Mouse (Mus musculus) liver, embryonic 16.5 days (tissue): ENCODE results near the gene Eci2. TPM values are rescaled to one million over a fixed set of nuclear protein-coding genes. Genes with fewer than 3 reads are reported as not detected.

Experiments used
- ATAC-seq: fragments of 200-750 bp; cut with Nextera tagmentation; 2 replicates; pipeline ENCODE4 v1.8.0; 2017; ENCODE audit warnings: low read depth, mild to moderate bottlenecking, moderate number of reproducible peaks, moderate library complexity
- H3K27ac ChIP-seq: fragments of 300-500 bp; sonication (generic); 2 replicates; pipeline ENCODE4 v1.5.1; 2014; ENCODE audit warnings: mild to moderate bottlenecking, low read length
- H3K27me3 ChIP-seq: fragments of 300-500 bp; sonication (generic); 2 replicates; pipeline ENCODE4 v1.6.1; 2014; ENCODE audit warnings: low read depth, low read length, mixed read lengths; ENCODE audit not compliant: control insufficient read depth, insufficient read depth
- H3K36me3 ChIP-seq: fragments of 300-500 bp; sonication (generic); 2 replicates; pipeline ENCODE4 v1.6.1; 2014; ENCODE audit warnings: mild to moderate bottlenecking; ENCODE audit not compliant: control insufficient read depth, insufficient read depth
- H3K4me1 ChIP-seq: fragments of 300-500 bp; sonication (generic); 2 replicates; pipeline ENCODE4 v1.6.1; 2014; ENCODE audit warnings: low read depth, low read length, mixed read lengths; ENCODE audit not compliant: control insufficient read depth
- H3K4me2 ChIP-seq: fragments of 300-500 bp; sonication (generic); 2 replicates; pipeline ENCODE4 v1.6.1; 2014; ENCODE audit warnings: low read depth, low read length, mixed read lengths
- H3K4me3 ChIP-seq: fragments of 300-500 bp; sonication (generic); 2 replicates; pipeline ENCODE4 v1.5.1; 2014; ENCODE audit warnings: low read depth, mild to moderate bottlenecking, low read length
- H3K9ac ChIP-seq: fragments of 300-500 bp; sonication (generic); 2 replicates; pipeline ENCODE4 v1.6.1; 2014; ENCODE audit warnings: low read depth, low read length
- H3K9me3 ChIP-seq: fragments of 300-500 bp; sonication (generic); replicated peaks from 2 replicates; pipeline ENCODE4 v1.6.1; 2016; ENCODE audit warnings: low read length; ENCODE audit not compliant: control insufficient read depth
- WGBS: fragments of 180-500 bp; shearing (Covaris S2); extraction: QIAGEN DNeasy Blood & Tissue Kit; methylation state at CpG from one replicate; pipeline ENCODE4 v1.1.7; 2014; ENCODE audit not compliant: insufficient replicate concordance; 5-methylcytosine and 5-hydroxymethylcytosine counted together
- polyA plus RNA-seq: library from polyadenylated mRNA; unstranded; fragments of >200 nt; fragmentation: Nextera tagmentation; extraction: Ambion mirVana; gene quantifications from 2 replicates; pipeline ENCODE4 v1.2.1, GENCODE M21; 2015

The Eci2 gene
- polyA plus RNA-seq: 46.4 and 48.7 TPM in 2 replicates

DNA sequence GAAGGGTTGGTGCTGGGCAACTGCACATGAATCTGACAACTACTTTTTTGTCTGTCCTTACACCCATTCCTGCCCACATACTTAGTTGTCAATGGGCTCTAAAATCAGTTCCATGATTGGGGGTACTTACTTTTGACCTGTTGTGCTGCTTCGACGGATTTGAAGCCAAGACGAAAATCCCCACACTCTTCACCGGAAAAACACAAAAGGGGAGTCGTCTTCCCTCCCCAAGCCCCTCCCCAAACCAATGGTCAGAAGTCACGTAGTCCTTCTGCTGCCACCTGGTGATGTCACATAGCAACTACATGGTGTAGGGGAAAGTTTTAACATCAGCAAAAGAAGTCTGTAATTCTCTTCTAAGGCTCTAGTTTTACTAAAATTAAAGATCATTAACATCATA lies at the start of gene Eci2:
Gene Eci2 (minus strand): TSS at position 218 of the 400 bp plus-strand sequence.
- Histone ChIP-seq H3K4me3 (no peak within 1 kb of the TSS; the same call in 1 of the 2 replicates), H3K27ac (no peak within 1 kb of the TSS)
- no peak for ATAC-seq

DNA sequence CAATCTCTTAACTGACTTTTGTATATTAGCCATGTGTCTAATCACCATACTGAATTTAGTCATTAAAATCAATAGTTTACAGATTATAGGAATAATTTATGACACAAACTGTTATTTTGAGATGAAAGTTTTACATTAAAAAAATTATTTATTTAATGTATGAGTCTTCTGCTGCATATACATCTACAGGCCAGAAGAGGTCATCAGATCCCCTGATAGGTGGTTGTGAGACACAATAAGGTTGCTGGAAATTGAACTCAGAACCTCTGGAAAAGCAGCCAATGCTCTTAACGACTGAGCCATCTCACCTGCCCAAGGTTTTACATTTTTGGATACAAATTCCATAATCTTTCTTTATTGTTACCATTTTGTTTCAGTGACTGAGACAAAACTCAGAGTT lies 48.0 kb upstream of the Eci2 start:
- Histone ChIP-seq H3K9ac (no peak overlapping the region), H3K9me3 (no peaks in the 10 kb centered on the region), H3K4me3 (no peak overlapping the region), H3K36me3 (no peaks in the 10 kb centered on the region), H3K4me1 (no peaks in the 10 kb centered on the region), H3K27ac (no peak overlapping the region), H3K4me2 (no peak overlapping the region), H3K27me3 (no peaks in the 10 kb centered on the region)
- WGBS: 35% methylated on average over 1 of the region's 1 CpGs
- no peak for ATAC-seq

More for the DNA sequence above, at the start of gene Eci2:
- Histone ChIP-seq H3K4me1 (no peaks in the 10 kb centered on the region), H3K4me2 (peak within 1 kb of the TSS; percentile 21; the same call in 1 of the 2 replicates), H3K36me3 (no peaks in the 10 kb centered on the region), H3K9ac (no peak within 1 kb of the TSS), H3K27me3 (no peaks in the 10 kb centered on the region), H3K9me3 (no peaks in the 10 kb centered on the region)
- 3% methylated on average over 6 of the region's 6 CpGs for WGBS

DNA sequence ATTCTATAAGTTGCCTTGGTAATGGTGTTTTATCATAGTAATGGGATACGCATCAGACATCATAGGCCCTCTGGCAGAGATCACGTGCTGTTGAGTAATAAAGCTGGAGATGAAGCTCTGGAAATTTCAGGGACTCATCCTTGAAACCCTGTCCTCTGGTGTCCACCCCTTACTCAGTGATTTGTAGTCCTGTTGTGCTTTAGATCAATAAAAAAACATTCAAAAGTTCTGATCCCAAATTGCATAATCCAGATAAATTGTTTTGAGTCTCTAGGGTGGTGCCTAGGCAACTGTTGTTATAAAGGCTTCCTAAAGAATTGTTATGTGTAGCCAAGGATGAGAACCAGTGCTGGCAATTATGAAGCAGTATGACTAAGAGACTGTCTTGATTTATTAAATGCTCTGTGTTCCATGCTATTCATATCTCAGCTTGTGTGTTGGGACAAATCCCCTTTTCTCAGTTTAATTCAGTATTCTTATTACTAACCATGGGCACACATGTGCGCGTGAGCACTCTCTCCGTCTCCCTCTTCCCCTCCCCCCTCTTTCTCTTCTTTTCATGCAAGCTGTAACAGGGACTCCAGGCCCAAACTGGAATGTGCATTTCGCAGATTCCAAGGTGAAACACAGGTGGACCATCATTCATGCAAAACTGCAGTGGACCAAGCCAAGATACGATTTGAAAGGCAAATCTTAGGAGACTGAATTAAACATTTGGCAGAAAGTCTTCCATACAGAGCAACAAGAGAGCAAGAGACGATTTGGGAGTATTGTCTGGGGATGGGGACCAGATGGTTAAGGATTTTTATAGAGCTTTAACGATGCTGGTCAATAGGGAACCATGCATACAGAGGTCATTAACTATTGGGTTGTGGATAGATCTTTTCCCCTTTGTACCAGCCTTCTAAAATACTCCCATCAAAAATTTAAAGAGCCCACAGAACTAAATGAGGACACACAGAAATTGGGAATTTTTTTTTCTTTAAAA lies 43.9 kb upstream of the Eci2 start:
- Histone ChIP-seq H3K36me3 (no peaks in the 10 kb centered on the region), H3K27ac (no peak overlapping the region), H3K4me3 (no peak overlapping the region), H3K9me3 (no peaks in the 10 kb centered on the region), H3K9ac (no peak overlapping the region), H3K4me2 (no peak overlapping the region), H3K4me1 (no peaks in the 10 kb centered on the region), H3K27me3 (no peaks in the 10 kb centered on the region)
- no peak for ATAC-seq
- WGBS: 69% methylated on average over 9 of the region's 9 CpGs

DNA sequence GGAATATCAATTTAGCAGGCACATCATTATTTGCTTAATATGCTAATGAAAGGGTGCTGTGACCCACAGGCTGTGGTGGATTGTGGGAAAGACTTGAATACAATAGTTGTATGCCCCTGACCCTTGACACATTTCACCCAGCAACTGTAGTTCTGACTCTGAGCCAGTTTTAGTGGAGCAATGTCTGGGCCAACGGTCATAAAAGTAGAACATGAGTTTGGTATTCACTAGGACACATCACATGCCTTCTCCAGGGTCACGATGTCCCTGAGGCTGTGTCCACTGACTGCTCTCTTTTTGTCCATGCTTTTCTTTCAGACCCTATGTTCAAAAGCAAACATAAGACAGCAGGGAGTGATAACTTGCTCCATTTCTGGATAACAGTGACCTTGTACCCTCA lies 40.2 kb upstream of the Eci2 start:
- Histone ChIP-seq H3K9ac (no peak overlapping the region), H3K4me3 (no peak overlapping the region), H3K4me1 (no peaks in the 10 kb centered on the region), H3K9me3 (no peaks in the 10 kb centered on the region), H3K36me3 (no peaks in the 10 kb centered on the region), H3K4me2 (no peak overlapping the region), H3K27ac (no peak overlapping the region), H3K27me3 (no peaks in the 10 kb centered on the region)
- WGBS: 54% methylated on average over 2 of the region's 2 CpGs
- no peak; the same call in 1 of the 2 replicates for ATAC-seq

DNA sequence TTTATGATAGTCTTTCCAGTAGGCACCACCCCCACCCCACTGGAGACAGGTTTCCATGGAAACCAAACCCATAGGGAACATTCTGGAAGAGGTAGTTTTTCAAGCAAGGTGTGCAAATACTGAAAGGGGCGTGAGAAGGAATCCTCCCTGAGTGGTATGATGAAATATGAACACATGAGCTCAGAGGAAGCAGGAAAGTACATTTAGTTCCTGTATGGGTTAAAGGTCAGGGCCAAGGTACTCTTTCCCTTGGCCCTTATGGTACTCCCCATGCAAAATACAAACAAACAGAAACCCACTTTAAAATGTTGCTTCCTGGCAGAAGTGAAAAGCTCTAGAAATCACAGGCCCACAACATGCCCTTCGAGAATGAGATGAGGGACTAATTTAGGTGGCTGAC lies 39.1 kb upstream of the Eci2 start:
- H3K9ac ChIP-seq: no peak overlapping the region
- no peaks in the 10 kb centered on the region for H3K4me1 ChIP-seq
- no peaks in the 10 kb centered on the region for H3K27me3 ChIP-seq
- 38% methylated on average over 2 of the region's 2 CpGs for WGBS
- H3K4me3 ChIP-seq: no peak overlapping the region
- H3K4me2 ChIP-seq: no peak overlapping the region
- H3K27ac ChIP-seq: no peak overlapping the region
- H3K36me3 ChIP-seq: no peaks in the 10 kb centered on the region
- ATAC-seq: no peak
- no peaks in the 10 kb centered on the region for H3K9me3 ChIP-seq

DNA sequence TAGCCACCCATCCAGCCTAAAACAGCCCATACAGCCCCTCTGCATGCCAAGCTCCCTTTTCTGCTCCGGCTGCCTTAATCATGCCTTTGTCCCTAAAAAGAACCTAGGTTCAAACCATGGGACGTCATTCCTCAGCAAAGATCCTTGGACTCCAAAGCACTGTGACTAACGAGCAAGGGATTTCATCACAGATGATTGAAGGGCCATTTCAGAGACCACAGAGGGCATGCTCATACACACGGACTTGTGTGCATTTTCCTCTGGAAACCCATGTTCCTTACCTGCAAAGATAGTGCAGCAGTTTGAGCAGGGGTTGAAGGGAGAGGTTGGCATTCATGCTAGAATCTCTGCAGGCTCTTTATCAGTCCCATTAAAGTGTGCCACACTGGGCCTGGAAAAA lies 37.5 kb upstream of the Eci2 start:
- no peaks in the 10 kb centered on the region for H3K27me3 ChIP-seq
- 53% methylated on average over 4 of the region's 4 CpGs for WGBS
- H3K4me1 ChIP-seq: no peaks in the 10 kb centered on the region
- ATAC-seq: no peak
- no peaks in the 10 kb centered on the region for H3K36me3 ChIP-seq
- no peak overlapping the region for H3K27ac ChIP-seq
- no peak overlapping the region for H3K4me3 ChIP-seq
- no peaks in the 10 kb centered on the region for H3K9me3 ChIP-seq
- H3K4me2 ChIP-seq: no peak overlapping the region
- no peak overlapping the region for H3K9ac ChIP-seq

DNA sequence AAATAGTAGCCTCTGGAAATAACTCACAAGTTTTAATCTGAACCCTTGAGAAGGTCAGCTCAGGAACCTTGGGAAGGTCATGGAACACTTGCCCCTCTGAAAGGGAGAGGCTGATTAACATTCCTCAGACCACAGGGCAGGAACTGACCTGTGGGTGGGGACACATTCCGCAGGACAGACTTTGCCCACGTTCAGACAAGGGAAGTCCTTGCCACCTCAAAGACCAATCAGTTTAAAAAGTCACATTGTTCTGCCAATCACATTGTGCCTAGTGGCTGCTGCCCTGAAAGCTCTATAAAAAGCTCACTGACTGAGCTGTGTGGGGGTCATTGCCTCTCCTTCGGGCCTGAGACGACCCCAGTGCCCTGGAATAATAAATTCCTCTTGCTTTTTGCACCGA lies 31.2 kb upstream of the Eci2 start:
- Histone ChIP-seq H3K9ac (no peak overlapping the region), H3K27ac (no peak overlapping the region), H3K4me3 (no peak overlapping the region), H3K4me2 (no peak overlapping the region), H3K36me3 (no peaks in the 10 kb centered on the region), H3K9me3 (no peaks in the 10 kb centered on the region), H3K27me3 (no peaks in the 10 kb centered on the region), H3K4me1 (no peaks in the 10 kb centered on the region)
- 26% methylated on average over 5 of the region's 5 CpGs for WGBS
- no peak for ATAC-seq

DNA sequence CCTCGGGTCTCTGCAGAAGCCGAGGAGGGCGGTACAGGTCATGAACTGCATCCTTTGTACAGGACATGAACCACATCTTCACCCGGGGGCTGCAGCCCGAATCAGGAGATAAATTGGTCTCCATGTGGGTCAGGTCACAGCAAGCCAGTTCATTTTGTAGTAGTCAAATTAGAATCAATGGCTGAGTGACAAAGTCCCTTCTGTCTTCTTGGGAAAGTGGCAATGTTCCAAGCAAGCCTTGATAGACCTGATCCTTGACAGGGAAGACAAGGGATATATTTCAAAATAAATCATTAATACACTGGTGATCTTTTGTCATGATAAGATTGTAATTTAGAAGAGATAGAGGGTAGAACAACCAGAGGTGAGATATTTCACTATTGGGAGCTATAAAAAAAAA lies 9.6 kb upstream of the Eci2 start:
- Histone ChIP-seq H3K27ac (no peak overlapping the region), H3K4me3 (no peak overlapping the region), H3K4me1 (no peaks in the 10 kb centered on the region), H3K27me3 (no peaks in the 10 kb centered on the region), H3K9me3 (no peaks in the 10 kb centered on the region), H3K36me3 (no peaks in the 10 kb centered on the region), H3K9ac (no peak overlapping the region), H3K4me2 (no peak overlapping the region)
- WGBS: 59% methylated on average over 5 of the region's 5 CpGs
- ATAC-seq: no peak

DNA sequence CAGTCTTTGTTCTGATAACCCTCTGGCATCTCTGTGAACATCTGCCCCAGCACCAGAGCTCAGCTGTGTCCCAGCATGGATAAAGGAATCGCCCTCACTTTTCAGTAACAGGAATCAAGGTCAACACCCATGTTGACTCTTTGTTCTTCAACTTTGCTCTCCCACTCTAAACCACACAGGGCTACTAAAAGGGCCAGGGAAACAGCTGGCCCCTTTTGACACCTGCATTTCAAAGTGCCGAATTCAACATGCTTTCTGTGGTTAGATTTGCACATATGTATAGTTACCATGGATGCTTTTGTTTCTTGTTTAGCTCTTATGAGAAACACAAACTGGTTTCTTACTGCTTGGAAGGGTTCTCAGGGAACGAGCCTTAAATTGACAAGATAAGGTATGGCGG lies 8.8 kb upstream of the Eci2 start:
- Histone ChIP-seq H3K9ac (no peak overlapping the region), H3K4me3 (no peak overlapping the region), H3K27me3 (no peaks in the 10 kb centered on the region), H3K4me2 (no peak overlapping the region), H3K36me3 (no peaks in the 10 kb centered on the region), H3K9me3 (no peaks in the 10 kb centered on the region), H3K27ac (no peak overlapping the region), H3K4me1 (no peaks in the 10 kb centered on the region)
- no peak for ATAC-seq
- WGBS: 55% methylated on average over 4 of the region's 4 CpGs
